Mouse (Mus musculus): ENCODE results near the gene Ces3b. TPM values are rescaled to one million over a fixed set of nuclear protein-coding genes. Genes with fewer than 3 reads are reported as not detected.

Ces3b gene
- polyA plus RNA-seq, 1 experiment from 2014 or later: not detected

DNA sequence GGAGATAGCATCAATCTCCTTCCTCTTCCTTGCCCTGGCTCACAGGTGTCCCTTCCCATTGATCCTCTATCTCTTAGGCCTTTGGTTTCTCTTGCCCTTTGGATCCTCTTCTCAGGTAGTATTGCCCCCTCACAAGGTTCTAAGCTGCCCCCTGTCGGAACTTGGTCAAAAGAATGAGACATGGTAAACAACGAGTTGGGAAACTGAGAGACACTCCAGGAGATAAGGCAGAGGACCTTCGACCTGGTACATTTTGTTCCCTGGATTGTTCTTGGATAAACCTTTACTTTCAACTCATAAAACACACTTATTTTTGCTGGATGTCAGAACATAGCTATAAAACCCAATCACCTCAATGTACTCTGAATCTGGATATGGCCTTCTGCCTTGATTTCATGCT lies 20.7 kb downstream of the Ces3b start:
- ATAC-seq (ENCODE audit: insufficient number of reproducible peaks, insufficient read depth, low FRiP score, low read depth): no peak
- no peaks in the 10 kb centered on the region for H3K36me3 ChIP-seq (ENCODE audit: control insufficient read depth, insufficient read depth, low read length)
- 69% methylated on average over 3 of the region's 3 CpGs for WGBS
- H3K27me3 ChIP-seq (ENCODE audit: control insufficient read depth, insufficient read depth, low read length): no peaks in the 10 kb centered on the region
- no peak overlapping the region for H3K27ac ChIP-seq (ENCODE audit: low read length)
- H3K4me2 ChIP-seq (replicated peaks; ENCODE audit: low read depth, low read length): no peak overlapping the region
- H3K4me1 ChIP-seq (ENCODE audit: control insufficient read depth, insufficient read depth, low read length): no peaks in the 10 kb centered on the region
- H3K9me3 ChIP-seq (ENCODE audit: control insufficient read depth, low read depth, low read length): no peaks in the 10 kb centered on the region
- H3K4me3 ChIP-seq (ENCODE audit: low read depth, low read length): no peak overlapping the region
- no peak overlapping the region for H3K9ac ChIP-seq (replicated peaks; ENCODE audit: low read depth, low read length)

DNA sequence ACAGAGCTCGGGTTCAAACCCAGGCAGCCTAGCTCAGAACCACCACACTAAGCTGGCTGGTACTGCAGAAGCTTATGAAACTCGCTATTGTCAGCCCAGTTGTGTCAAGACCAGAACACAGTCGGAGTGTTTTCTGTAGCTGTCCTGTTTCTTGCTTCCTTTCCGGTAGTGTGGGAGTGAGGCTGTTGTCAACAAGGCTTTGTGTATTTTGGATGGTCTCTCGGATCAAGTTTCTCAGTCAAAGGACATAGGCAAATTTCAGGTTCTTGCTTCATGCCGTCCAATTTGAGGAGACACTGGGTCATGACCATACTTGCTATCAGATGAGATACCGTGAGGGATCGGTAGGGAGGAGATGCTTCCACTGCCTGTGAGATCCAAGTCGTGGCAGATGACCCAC lies 46.3 kb downstream of the Ces3b start:
- no peaks in the 10 kb centered on the region for H3K4me1 ChIP-seq (ENCODE audit: control insufficient read depth, insufficient read depth, low read length)
- H3K9me3 ChIP-seq (ENCODE audit: control insufficient read depth, low read depth, low read length): no peaks in the 10 kb centered on the region
- H3K36me3 ChIP-seq (ENCODE audit: control insufficient read depth, insufficient read depth, low read length): no peaks in the 10 kb centered on the region
- WGBS: 84% methylated on average over 9 of the region's 9 CpGs
- no peak overlapping the region for H3K27ac ChIP-seq (ENCODE audit: low read length)
- H3K9ac ChIP-seq (replicated peaks; ENCODE audit: low read depth, low read length): no peak overlapping the region
- no peak overlapping the region for H3K4me2 ChIP-seq (replicated peaks; ENCODE audit: low read depth, low read length)
- no peaks in the 10 kb centered on the region for H3K27me3 ChIP-seq (ENCODE audit: control insufficient read depth, insufficient read depth, low read length)
- ATAC-seq (ENCODE audit: insufficient number of reproducible peaks, insufficient read depth, low FRiP score, low read depth): no peak
- no peak overlapping the region for H3K4me3 ChIP-seq (ENCODE audit: low read depth, low read length)

DNA sequence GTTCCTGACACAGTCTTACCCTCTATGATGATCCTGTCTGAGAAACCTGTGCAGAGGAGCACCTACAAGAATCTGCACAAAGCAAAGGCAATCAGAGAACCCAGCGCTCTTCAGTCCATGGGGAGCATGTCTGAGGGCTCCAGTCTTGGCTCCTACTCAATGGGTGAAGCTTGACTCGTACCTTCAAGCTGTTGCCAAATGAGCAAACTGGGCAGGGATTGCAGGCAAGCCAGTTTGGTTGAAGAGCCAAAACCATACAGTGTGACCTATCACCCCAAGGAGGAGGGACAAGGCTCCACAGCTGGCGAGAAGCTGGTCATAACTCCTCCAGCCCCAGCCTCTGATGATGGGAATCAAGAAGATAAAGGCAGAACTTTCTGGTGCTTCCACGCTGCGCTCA lies 48.0 kb downstream of the Ces3b start, which contains the start of gene Ces4a:
TSS of gene Ces4a (plus strand) at position 292 of the 400 bp plus-strand sequence.
- no peak within 1 kb of the TSS for H3K4me3 ChIP-seq (ENCODE audit: low read depth, low read length)
- H3K36me3 ChIP-seq (ENCODE audit: control insufficient read depth, insufficient read depth, low read length): no peaks in the 10 kb centered on the region
- H3K9me3 ChIP-seq (ENCODE audit: control insufficient read depth, low read depth, low read length): no peaks in the 10 kb centered on the region
- H3K9ac ChIP-seq (replicated peaks; ENCODE audit: low read depth, low read length): no peak within 1 kb of the TSS
- WGBS: 78% methylated on average over 5 of the region's 5 CpGs
- H3K4me2 ChIP-seq (replicated peaks; ENCODE audit: low read depth, low read length): no peak within 1 kb of the TSS
- no peaks in the 10 kb centered on the region for H3K4me1 ChIP-seq (ENCODE audit: control insufficient read depth, insufficient read depth, low read length)
- no peaks in the 10 kb centered on the region for H3K27me3 ChIP-seq (ENCODE audit: control insufficient read depth, insufficient read depth, low read length)
- ATAC-seq (ENCODE audit: insufficient number of reproducible peaks, insufficient read depth, low FRiP score, low read depth): no peak
- no peak within 1 kb of the TSS for H3K27ac ChIP-seq (ENCODE audit: low read length)

DNA sequence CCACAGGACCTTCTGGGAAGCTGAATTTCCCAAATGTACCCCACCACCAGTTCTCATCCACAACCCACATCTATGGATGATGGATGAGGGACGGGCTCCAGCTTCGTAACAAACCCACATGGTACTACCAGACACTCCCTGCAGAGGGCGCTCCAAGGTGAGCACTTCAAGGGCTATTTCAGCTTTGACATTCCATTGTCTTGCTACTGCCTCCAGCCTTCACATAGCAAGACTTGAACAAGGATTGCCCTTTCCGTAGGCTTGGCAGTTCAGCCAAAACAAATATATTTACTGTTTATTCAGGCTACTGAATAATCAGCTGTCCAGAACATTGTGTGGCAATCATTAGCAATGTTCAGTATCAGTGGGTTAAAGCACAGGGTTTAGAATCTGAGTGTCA lies 54.9 kb downstream of the Ces3b start:
- H3K27me3 ChIP-seq (ENCODE audit: control insufficient read depth, insufficient read depth, low read length): no peaks in the 10 kb centered on the region
- no peaks in the 10 kb centered on the region for H3K4me1 ChIP-seq (ENCODE audit: control insufficient read depth, insufficient read depth, low read length)
- H3K9ac ChIP-seq (replicated peaks; ENCODE audit: low read depth, low read length): no peak overlapping the region
- no peak for ATAC-seq (ENCODE audit: insufficient number of reproducible peaks, insufficient read depth, low FRiP score, low read depth)
- no peaks in the 10 kb centered on the region for H3K9me3 ChIP-seq (ENCODE audit: control insufficient read depth, low read depth, low read length)
- H3K4me3 ChIP-seq (ENCODE audit: low read depth, low read length): no peak overlapping the region
- H3K4me2 ChIP-seq (replicated peaks; ENCODE audit: low read depth, low read length): no peak overlapping the region
- no peak overlapping the region for H3K27ac ChIP-seq (ENCODE audit: low read length)
- H3K36me3 ChIP-seq (ENCODE audit: control insufficient read depth, insufficient read depth, low read length): no peaks in the 10 kb centered on the region
- 24% methylated on average over 4 of the region's 4 CpGs for WGBS

DNA sequence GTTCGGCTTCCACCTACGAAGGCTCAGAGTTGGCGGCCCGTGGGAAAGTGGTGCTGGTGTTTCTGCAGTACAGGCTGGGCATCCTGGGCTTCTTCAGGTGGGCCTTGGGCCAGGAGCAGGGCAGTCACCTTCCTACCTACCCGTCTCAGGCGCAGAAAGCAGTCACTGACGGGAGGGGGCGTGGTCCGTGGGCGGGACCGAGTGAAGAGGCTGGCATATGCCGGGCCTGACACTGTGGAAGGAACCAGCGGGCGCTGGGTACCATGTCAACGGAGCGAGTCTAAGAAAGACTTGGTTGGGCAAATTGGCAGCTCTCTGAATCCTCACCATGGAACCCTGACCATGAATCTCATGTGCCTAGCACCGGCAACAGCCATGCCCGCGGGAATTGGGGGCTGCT lies 58.8 kb downstream of the Ces3b start:
- ATAC-seq (ENCODE audit: insufficient number of reproducible peaks, insufficient read depth, low FRiP score, low read depth): no peak
- Histone ChIP-seq H3K4me2 (replicated peaks; ENCODE audit: low read depth, low read length) (0 out of 2 replicates have a peak overlapping the region, but pooled peaks have one; percentile 18), H3K36me3 (ENCODE audit: control insufficient read depth, insufficient read depth, low read length) (no peaks in the 10 kb centered on the region), H3K4me1 (ENCODE audit: control insufficient read depth, insufficient read depth, low read length) (no peaks in the 10 kb centered on the region), H3K27ac (ENCODE audit: low read length) (no peak overlapping the region), H3K4me3 (ENCODE audit: low read depth, low read length) (no peak overlapping the region), H3K9me3 (ENCODE audit: control insufficient read depth, low read depth, low read length) (no peaks in the 10 kb centered on the region), H3K9ac (replicated peaks; ENCODE audit: low read depth, low read length) (no peak overlapping the region), H3K27me3 (ENCODE audit: control insufficient read depth, insufficient read depth, low read length) (no peaks in the 10 kb centered on the region)
- WGBS: 35% methylated on average over 19 of the region's 19 CpGs

Other genes with a start within 250 kb of the Ces3b start
- 0.32 TPM in 2 replicates for gene Ces2c, start 236.7 kb upstream of the Ces3b start, polyA plus RNA-seq (2014; fragmentation: Nextera tagmentation; extraction: Ambion mirVana)
- 0.17 and 0.28 TPM in 2 replicates for gene Ces2e, start 157.5 kb upstream of the Ces3b start, polyA plus RNA-seq (2014; fragmentation: Nextera tagmentation; extraction: Ambion mirVana)
- not detected in 2 replicates for gene Ces2f, start 136.4 kb upstream of the Ces3b start, polyA plus RNA-seq (2014; fragmentation: Nextera tagmentation; extraction: Ambion mirVana)
- gene Ces2g, start 122.0 kb upstream of the Ces3b start, polyA plus RNA-seq (2014; fragmentation: Nextera tagmentation; extraction: Ambion mirVana): 1.1 and 1.6 TPM in 2 replicates
- not detected in 2 replicates for gene Ces2h, start 82.9 kb upstream of the Ces3b start, polyA plus RNA-seq (2014; fragmentation: Nextera tagmentation; extraction: Ambion mirVana)
- not detected in 2 replicates for gene Ces3a, start 35.2 kb upstream of the Ces3b start, polyA plus RNA-seq (2014; fragmentation: Nextera tagmentation; extraction: Ambion mirVana)
- gene Ces4a, start 48.0 kb downstream of the Ces3b start, polyA plus RNA-seq (2014; fragmentation: Nextera tagmentation; extraction: Ambion mirVana): not detected in 2 replicates
- 73.7 and 75.2 TPM in 2 replicates for gene Cbfb, start 86.9 kb downstream of the Ces3b start, polyA plus RNA-seq (2014; fragmentation: Nextera tagmentation; extraction: Ambion mirVana)
- gene D230025D16Rik, start 141.4 kb downstream of the Ces3b start, polyA plus RNA-seq (2014; fragmentation: Nextera tagmentation; extraction: Ambion mirVana): 33.1 and 34.5 TPM in 2 replicates
- gene B3gnt9, start 171.4 kb downstream of the Ces3b start, polyA plus RNA-seq (2014; fragmentation: Nextera tagmentation; extraction: Ambion mirVana): 22.7 and 29.4 TPM in 2 replicates
- gene Tradd, start 180.9 kb downstream of the Ces3b start, polyA plus RNA-seq (2014; fragmentation: Nextera tagmentation; extraction: Ambion mirVana): 21.7 and 22.0 TPM in 2 replicates
- gene Fbxl8, start 180.9 kb downstream of the Ces3b start, polyA plus RNA-seq (2014; fragmentation: Nextera tagmentation; extraction: Ambion mirVana): 3.0 and 3.1 TPM in 2 replicates
- not detected in 2 replicates for gene Hsf4, start 186.0 kb downstream of the Ces3b start, polyA plus RNA-seq (2014; fragmentation: Nextera tagmentation; extraction: Ambion mirVana)
- 1.9 and 2.0 TPM in 2 replicates for gene Nol3, start 192.4 kb downstream of the Ces3b start, polyA plus RNA-seq (2014; fragmentation: Nextera tagmentation; extraction: Ambion mirVana)
- gene 4931428F04Rik, start 206.1 kb downstream of the Ces3b start, polyA plus RNA-seq (2014; fragmentation: Nextera tagmentation; extraction: Ambion mirVana): 10.3 and 10.7 TPM in 2 replicates
- gene Exoc3l, start 212.3 kb downstream of the Ces3b start, polyA plus RNA-seq (2014; fragmentation: Nextera tagmentation; extraction: Ambion mirVana): 7.9 and 9.2 TPM in 2 replicates
- 95.0 and 95.8 TPM in 2 replicates for gene E2f4, start 213.9 kb downstream of the Ces3b start, polyA plus RNA-seq (2014; fragmentation: Nextera tagmentation; extraction: Ambion mirVana)
- gene Elmo3, start 221.8 kb downstream of the Ces3b start, polyA plus RNA-seq (2014; fragmentation: Nextera tagmentation; extraction: Ambion mirVana): 14.3 and 15.2 TPM in 2 replicates
- 2.6 and 3.6 TPM in 2 replicates for gene Lrrc29, start 242.5 kb downstream of the Ces3b start, polyA plus RNA-seq (2014; fragmentation: Nextera tagmentation; extraction: Ambion mirVana)
- 122 and 128 TPM in 2 replicates for gene Tmem208, start 242.6 kb downstream of the Ces3b start, polyA plus RNA-seq (2014; fragmentation: Nextera tagmentation; extraction: Ambion mirVana)

All from stomach, embryonic 14.5 days (tissue).